Mouse (Mus musculus): ENCODE data around the gene Polr1c.

The Polr1c gene

DNA sequence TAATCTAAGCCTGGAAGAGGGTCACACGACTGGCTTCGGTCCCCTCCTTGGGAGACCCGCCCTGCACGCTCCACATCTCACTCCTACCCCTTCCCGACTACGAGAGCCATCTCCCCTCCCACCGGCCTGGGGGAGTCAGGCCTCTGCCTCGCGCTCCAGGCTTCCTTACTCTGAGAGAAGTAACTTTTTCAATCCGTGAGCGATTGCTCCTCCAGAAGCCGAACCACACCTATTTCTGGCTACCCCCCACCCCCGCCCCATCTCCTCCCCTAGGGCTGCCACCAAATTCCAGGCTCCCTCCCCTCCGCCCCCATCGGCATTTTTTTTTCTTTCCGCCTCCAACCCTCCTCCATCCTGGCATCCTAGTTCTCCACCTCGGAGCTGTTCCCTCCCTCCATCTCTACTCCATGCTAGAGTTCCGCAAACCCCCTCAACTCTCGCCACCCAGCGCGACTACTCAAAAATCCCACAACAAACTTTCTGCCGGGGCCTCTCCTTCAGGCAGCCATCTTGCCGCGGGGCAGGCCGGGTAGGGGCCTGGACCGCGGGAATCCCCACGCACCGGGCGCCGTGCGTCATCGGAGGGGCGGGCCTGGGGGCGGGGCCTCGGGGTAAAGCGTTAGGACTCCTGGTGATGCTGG is 34.7 kb upstream of the Polr1c start, which contains the start of gene Tjap1:
Gene Tjap1 (minus strand): TSS at position 544 of the 641 bp plus-strand sequence.
- Histone ChIP-seq H3K27me3 (ENCODE audit: insufficient read depth, low read length) (no peaks in the 10 kb centered on the region), H3K36me3 (ENCODE audit: insufficient read depth, low read length) (peaks cover 42% of the 10 kb centered on the region), H3K4me1 (replicated peaks; ENCODE audit: low read depth, low read length) (peaks cover 78% of the 10 kb centered on the region), H3K4me3 (replicated peaks; ENCODE audit: low read length) (peak within 1 kb of the TSS; percentile 87), H3K9me3 (ENCODE audit: low read length) (no peaks in the 10 kb centered on the region)
- TF ChIP-seq NANOG (IDR thresholded peaks at IDR 0.05; ENCODE audit: borderline replicate concordance, low read length) (no peak), CTCF (conservative IDR thresholded peaks at IDR 0.05; ENCODE audit: low read length) (no peak), POU5F1 (IDR thresholded peaks at IDR 0.05; ENCODE audit: borderline replicate concordance, low read length) (no peak)

DNA sequence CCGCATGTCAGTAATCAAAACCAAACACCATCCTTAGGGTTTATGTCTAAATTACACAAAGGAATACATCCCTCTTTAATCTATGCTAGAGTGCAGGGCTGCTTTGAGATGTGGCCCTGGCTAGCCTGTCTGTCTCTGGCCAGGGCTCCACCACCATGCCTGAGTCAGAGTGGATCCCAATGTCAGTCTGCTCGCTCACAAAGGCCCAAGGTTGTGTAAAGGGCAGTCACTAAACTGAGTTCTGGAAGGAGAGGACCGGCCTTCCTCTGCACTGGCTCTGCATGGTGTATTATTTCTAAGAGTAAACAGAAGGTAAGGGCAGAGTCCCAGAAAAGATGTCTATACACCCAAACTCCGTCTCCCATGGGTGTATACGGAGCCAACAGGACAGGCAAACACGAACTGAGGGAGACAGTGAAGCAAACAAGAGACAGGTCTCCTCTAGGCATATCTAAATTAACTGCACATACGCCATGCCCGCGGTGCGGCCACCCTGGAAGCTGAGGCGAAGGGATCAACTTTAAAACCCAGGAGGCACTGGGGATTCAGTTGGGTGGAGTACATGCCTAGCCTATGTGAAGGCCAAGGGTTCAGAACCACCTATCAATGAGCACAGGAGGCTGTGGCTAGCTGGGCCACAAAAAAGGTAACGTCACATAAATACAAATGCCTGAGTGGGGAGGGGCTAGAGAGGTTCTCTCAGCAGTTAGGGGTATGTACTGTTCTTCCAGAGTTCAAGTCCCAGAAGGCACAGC is 30.3 kb upstream of the Polr1c start:
- peaks cover 84% of the 10 kb centered on the region for H3K4me1 ChIP-seq (replicated peaks; ENCODE audit: low read depth, low read length)
- peaks cover 81% of the 10 kb centered on the region for H3K36me3 ChIP-seq (ENCODE audit: insufficient read depth, low read length)
- TF ChIP-seq NANOG (IDR thresholded peaks at IDR 0.05; ENCODE audit: borderline replicate concordance, low read length) (no peak), POU5F1 (IDR thresholded peaks at IDR 0.05; ENCODE audit: borderline replicate concordance, low read length) (no peak), CTCF (conservative IDR thresholded peaks at IDR 0.05; ENCODE audit: low read length) (no peak)
- no peaks in the 10 kb centered on the region for H3K9me3 ChIP-seq (ENCODE audit: low read length)
- H3K27me3 ChIP-seq (ENCODE audit: insufficient read depth, low read length), result no peaks in the 10 kb centered on the region
- no peak overlapping the region for H3K4me3 ChIP-seq (replicated peaks; ENCODE audit: low read length)

- peaks cover 88% of the 10 kb centered on the region for H3K4me1 ChIP-seq (replicated peaks; ENCODE audit: low read depth, low read length)
- no peak for TF ChIP-seq CTCF (conservative IDR thresholded peaks at IDR 0.05; ENCODE audit: low read length)
- TF ChIP-seq POU5F1 (IDR thresholded peaks at IDR 0.05; ENCODE audit: borderline replicate concordance, low read length), result no peak
- H3K9me3 ChIP-seq (ENCODE audit: low read length), result no peaks in the 10 kb centered on the region
- no peaks in the 10 kb centered on the region for H3K27me3 ChIP-seq (ENCODE audit: insufficient read depth, low read length)
- peaks cover 87% of the 10 kb centered on the region for H3K36me3 ChIP-seq (ENCODE audit: insufficient read depth, low read length)
- H3K4me3 ChIP-seq (replicated peaks; ENCODE audit: low read length), result no peak overlapping the region
Observed at GRCm38 (mm10) chr17:46277586-46277985, 29.7 kb upstream of the Polr1c start.

- TF ChIP-seq NANOG (IDR thresholded peaks at IDR 0.05; ENCODE audit: borderline replicate concordance, low read length), result no peak
- no peak for TF ChIP-seq CTCF (conservative IDR thresholded peaks at IDR 0.05; ENCODE audit: low read length)
Observed at GRCm38 (mm10) chr17:46275506-46275905, 27.7 kb upstream of the Polr1c start.

DNA sequence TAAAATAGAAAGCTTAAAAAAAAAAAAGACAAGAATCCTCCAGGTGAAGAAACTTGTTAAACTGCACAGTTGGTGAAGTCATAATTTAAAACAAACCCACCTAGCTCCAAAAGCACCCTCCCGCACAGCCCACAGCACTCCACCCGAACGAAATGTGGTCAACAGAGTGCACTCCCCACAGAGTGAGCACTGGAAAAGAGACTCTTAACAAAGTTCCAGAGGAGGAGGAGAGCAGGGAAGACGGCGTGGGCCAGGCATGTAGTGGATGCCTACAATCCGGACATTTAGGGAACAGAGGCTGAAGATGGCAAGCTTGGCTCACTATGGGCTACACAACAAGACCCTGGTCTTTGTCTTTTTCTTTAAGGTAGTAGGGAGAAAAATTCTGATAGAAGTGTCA is 27.2 kb upstream of the Polr1c start:
- peaks cover 89% of the 10 kb centered on the region for H3K4me1 ChIP-seq (replicated peaks; ENCODE audit: low read depth, low read length)

More at GRCm38 (mm10) chr17:46275506-46275905, 27.7 kb upstream of the Polr1c start:
- H3K9me3 ChIP-seq (ENCODE audit: low read length), result no peaks in the 10 kb centered on the region
- H3K36me3 ChIP-seq (ENCODE audit: insufficient read depth, low read length), result peaks cover 95% of the 10 kb centered on the region
- H3K4me1 ChIP-seq (replicated peaks; ENCODE audit: low read depth, low read length), result peaks cover 89% of the 10 kb centered on the region
- H3K4me3 ChIP-seq (replicated peaks; ENCODE audit: low read length), result no peak overlapping the region
- no peaks in the 10 kb centered on the region for H3K27me3 ChIP-seq (ENCODE audit: insufficient read depth, low read length)

DNA sequence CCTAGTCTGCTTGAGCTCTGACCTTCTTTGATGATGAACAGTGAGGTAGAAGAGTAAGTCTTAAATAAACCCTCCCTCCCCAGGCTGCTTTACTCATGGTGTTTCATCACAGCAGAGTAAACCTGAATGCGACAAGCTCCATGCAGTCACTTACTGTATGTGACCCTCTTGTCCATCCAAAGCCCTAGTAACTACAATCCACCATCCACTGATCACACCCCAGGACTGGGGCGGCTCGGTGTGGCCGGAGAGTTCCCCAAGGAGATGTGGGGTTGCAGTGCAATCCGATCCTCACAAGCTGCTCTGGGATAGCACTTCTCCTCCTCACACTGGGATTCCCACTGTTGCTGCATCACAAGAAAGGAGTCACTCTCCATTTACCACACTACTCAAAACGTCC is 26.6 kb upstream of the Polr1c start:
- peaks cover 95% of the 10 kb centered on the region for H3K36me3 ChIP-seq (ENCODE audit: insufficient read depth, low read length)
- peaks cover 93% of the 10 kb centered on the region for H3K4me1 ChIP-seq (replicated peaks; ENCODE audit: low read depth, low read length)
- H3K9me3 ChIP-seq (ENCODE audit: low read length), result no peaks in the 10 kb centered on the region
- TF ChIP-seq NANOG (IDR thresholded peaks at IDR 0.05; ENCODE audit: borderline replicate concordance, low read length), result no peak
- TF ChIP-seq CTCF (conservative IDR thresholded peaks at IDR 0.05; ENCODE audit: low read length), result no peak
- TF ChIP-seq POU5F1 (IDR thresholded peaks at IDR 0.05; ENCODE audit: borderline replicate concordance, low read length), result no peak
- no peaks in the 10 kb centered on the region for H3K27me3 ChIP-seq (ENCODE audit: insufficient read depth, low read length)
- no peak overlapping the region for H3K4me3 ChIP-seq (replicated peaks; ENCODE audit: low read length)

More for the DNA sequence above, 27.2 kb upstream of the Polr1c start:
- Histone ChIP-seq H3K4me3 (replicated peaks; ENCODE audit: low read length) (no peak overlapping the region), H3K36me3 (ENCODE audit: insufficient read depth, low read length) (peaks cover 95% of the 10 kb centered on the region), H3K9me3 (ENCODE audit: low read length) (no peaks in the 10 kb centered on the region), H3K27me3 (ENCODE audit: insufficient read depth, low read length) (no peaks in the 10 kb centered on the region)
- TF ChIP-seq POU5F1 (IDR thresholded peaks at IDR 0.05; ENCODE audit: borderline replicate concordance, low read length), result no peak
- no peak for TF ChIP-seq CTCF (conservative IDR thresholded peaks at IDR 0.05; ENCODE audit: low read length)
- TF ChIP-seq NANOG (IDR thresholded peaks at IDR 0.05; ENCODE audit: borderline replicate concordance, low read length), result no peak

GRCm38 (mm10) chr17:46273803-46274236 is 26.0 kb upstream of the Polr1c start:
- no peak for TF ChIP-seq CTCF (conservative IDR thresholded peaks at IDR 0.05; ENCODE audit: low read length)
- TF ChIP-seq POU5F1 (IDR thresholded peaks at IDR 0.05; ENCODE audit: borderline replicate concordance, low read length), result no peak
- no peak for TF ChIP-seq NANOG (IDR thresholded peaks at IDR 0.05; ENCODE audit: borderline replicate concordance, low read length)
- Histone ChIP-seq H3K36me3 (ENCODE audit: insufficient read depth, low read length) (peaks cover 95% of the 10 kb centered on the region), H3K4me3 (replicated peaks; ENCODE audit: low read length) (no peak overlapping the region), H3K27me3 (ENCODE audit: insufficient read depth, low read length) (no peaks in the 10 kb centered on the region), H3K4me1 (replicated peaks; ENCODE audit: low read depth, low read length) (peaks cover 91% of the 10 kb centered on the region), H3K9me3 (ENCODE audit: low read length) (no peaks in the 10 kb centered on the region)

- Histone ChIP-seq H3K4me1 (replicated peaks; ENCODE audit: low read depth, low read length) (peaks cover 87% of the 10 kb centered on the region), H3K36me3 (ENCODE audit: insufficient read depth, low read length) (peaks cover 91% of the 10 kb centered on the region), H3K4me3 (replicated peaks; ENCODE audit: low read length) (no peak overlapping the region), H3K9me3 (ENCODE audit: low read length) (no peaks in the 10 kb centered on the region), H3K27me3 (ENCODE audit: insufficient read depth, low read length) (no peaks in the 10 kb centered on the region)
- no peak for TF ChIP-seq NANOG (IDR thresholded peaks at IDR 0.05; ENCODE audit: borderline replicate concordance, low read length)
- no peak for TF ChIP-seq CTCF (conservative IDR thresholded peaks at IDR 0.05; ENCODE audit: low read length)
- no peak for TF ChIP-seq POU5F1 (IDR thresholded peaks at IDR 0.05; ENCODE audit: borderline replicate concordance, low read length)
Observed at GRCm38 (mm10) chr17:46272675-46273074, 24.8 kb upstream of the Polr1c start.

Data from E14TG2a.4 (cell line).